Comparison of ENCODE assay signal across 18 mouse cellular contexts in genomic region chr5:34822431-34823149, GRCm38 (mm10).
"Had no signal": no experiment of that assay in that cellular context is flagged by ENCODE, and none has a peak within 500 bp of the region (broad histone marks: within the 10 kb centered on the region; RNA-seq: fewer than 3 reads in every experiment).

No protein-coding gene starts in this region.

- H3K27ac ChIP-seq: kidney, embryonic 15.5 days; limb, embryonic 12.5 days; liver, embryonic 13.5 days; lung, embryonic 15.5 days; macrophage; midbrain, embryonic 15.5 days; stomach, postnatal 0 days had no signal

- DNase-seq: kidney, adult 18-20 months; kidney, postnatal 25 days; layer of hippocampus, adult 9-11 months; layer of hippocampus, postnatal 36 days; liver; liver, embryonic 13.5 days; liver, postnatal 0 days; lung, postnatal 14 days; right cerebral cortex, adult 18-20 months; right cerebral cortex, postnatal 25 days had no signal

- ATAC-seq: liver, postnatal 0 days; midbrain, embryonic 15.5 days had no signal

- H3K9ac ChIP-seq: kidney, embryonic 15.5 days; limb, embryonic 12.5 days; liver, embryonic 13.5 days; liver, postnatal 0 days; lung, embryonic 15.5 days; midbrain, embryonic 15.5 days had no signal

- H3K9me3 ChIP-seq: kidney, embryonic 15.5 days; limb, embryonic 12.5 days; liver, embryonic 13.5 days; lung, embryonic 15.5 days; megakaryocyte, embryonic 14.5 days; midbrain, embryonic 15.5 days had no signal

- H3K4me2 ChIP-seq: kidney, embryonic 15.5 days; limb, embryonic 12.5 days; liver, embryonic 13.5 days; lung, embryonic 15.5 days; midbrain, embryonic 11.5 days; midbrain, embryonic 15.5 days had no signal

- H3K27me3 ChIP-seq: kidney, embryonic 15.5 days; limb, embryonic 12.5 days; liver, embryonic 13.5 days; lung, embryonic 15.5 days; megakaryocyte, embryonic 14.5 days; midbrain, embryonic 15.5 days had no signal

- H3K4me1 ChIP-seq: kidney, embryonic 15.5 days; limb, embryonic 12.5 days; liver, embryonic 13.5 days; lung, embryonic 15.5 days; midbrain, embryonic 15.5 days had no signal

- H3K4me3 ChIP-seq: kidney, embryonic 15.5 days; limb, embryonic 12.5 days; liver, embryonic 13.5 days; lung, embryonic 15.5 days; megakaryocyte, embryonic 14.5 days; midbrain, embryonic 15.5 days had no signal
